Mouse (Mus musculus): Measurements from ENCODE around the gene Eif2b3. TPM values are rescaled to one million over a fixed set of nuclear protein-coding genes. Genes with fewer than 3 reads are reported as not detected.

Eif2b3 gene
- polyA plus RNA-seq, 1 experiment from 2014 or later: 45.7 TPM

DNA sequence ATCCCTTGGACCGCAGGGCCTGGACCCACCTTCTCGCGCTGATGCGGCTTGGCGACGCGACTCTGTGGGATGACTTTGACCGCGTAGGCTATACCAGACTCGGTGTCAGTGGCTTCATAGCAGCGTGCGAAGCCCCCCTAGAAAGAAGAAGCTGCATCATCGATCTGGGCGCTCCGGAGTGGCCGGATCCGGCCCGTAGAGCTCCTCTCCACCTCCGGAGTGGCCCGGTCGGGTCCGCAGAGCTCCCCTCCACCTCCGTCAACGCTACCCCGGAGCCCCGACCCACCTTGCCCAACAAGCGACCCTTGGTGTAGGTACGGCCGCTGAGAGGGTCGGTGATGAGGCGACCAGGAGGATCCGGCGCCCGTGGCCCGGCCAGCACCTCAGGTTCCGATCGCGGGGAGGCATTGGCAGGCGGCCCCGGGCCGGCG, 114.2 kb downstream of the Eif2b3 start:
- Histone ChIP-seq H3K4me1 (replicated peaks; ENCODE audit: control insufficient read depth, insufficient read depth, low read length) (peaks cover 18% of the 10 kb centered on the region), H3K27ac (ENCODE audit: low read depth, low read length) (no peak overlapping the region), H3K9ac (ENCODE audit: low read length) (peak overlapping the region; percentile 80), H3K4me2 (ENCODE audit: low read depth, low read length, severe bottlenecking) (peak overlapping the region; percentile 95), H3K36me3 (ENCODE audit: control insufficient read depth, insufficient read depth, low read length) (no peaks in the 10 kb centered on the region; the same call in 1 of the 2 replicates), H3K4me3 (ENCODE audit: low read depth, low read length) (peak overlapping the region; percentile 83), H3K27me3 (ENCODE audit: control insufficient read depth, insufficient read depth, low read length) (peaks cover 3% of the 10 kb centered on the region), H3K9me3 (ENCODE audit: control insufficient read depth, low read length) (no peaks in the 10 kb centered on the region)
- ATAC-seq (replicated peaks; ENCODE audit: low FRiP score) (peak; percentile 28), DNase-seq (ENCODE audit: low spot score) (no peak)
- WGBS: under 1% methylated on average over 42 of the region's 42 CpGs

DNA sequence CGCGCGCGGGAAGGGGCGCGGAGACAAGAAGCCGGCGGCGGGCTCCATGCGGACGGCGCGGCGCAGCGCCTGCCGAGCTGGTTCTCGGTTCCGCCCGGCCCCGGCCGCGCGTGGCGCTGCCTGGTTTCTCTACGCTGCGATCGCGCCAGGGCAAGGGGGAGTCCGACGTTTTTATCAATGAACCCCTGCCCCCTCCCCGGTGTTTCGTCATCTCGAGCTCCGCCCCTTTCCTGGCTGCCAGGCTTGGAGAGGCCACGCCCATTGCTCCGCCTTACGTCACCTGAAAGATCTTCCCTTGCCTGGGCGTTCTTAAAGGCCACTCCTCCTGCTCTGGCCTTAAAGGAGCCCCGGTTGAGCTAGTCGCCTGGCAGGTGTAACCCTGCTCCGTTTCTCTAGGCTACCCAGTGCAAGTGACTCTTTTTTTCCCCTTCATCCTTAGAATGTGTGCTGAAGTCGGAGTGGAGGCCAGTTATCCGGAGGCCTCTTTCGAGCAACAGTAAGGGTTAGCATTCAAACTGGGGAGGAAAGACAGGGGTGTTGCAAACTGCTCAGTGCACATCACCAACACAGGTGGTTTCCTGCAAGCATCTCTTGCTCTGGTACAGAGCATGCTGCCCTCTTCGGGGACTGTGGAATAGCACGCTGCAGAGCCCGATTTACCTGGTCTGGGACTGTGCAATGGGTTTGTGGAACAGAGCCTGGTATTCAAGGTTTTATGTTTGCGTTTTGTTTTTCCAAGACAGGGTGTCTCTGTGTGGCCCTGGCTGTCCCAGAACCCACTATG, 114.8 kb downstream of the Eif2b3 start, which contains the start of gene Plk3:
TSS of gene Plk3 (minus strand) at position 147 of the 784 bp plus-strand sequence.
- peak within 1 kb of the TSS; percentile 80 for H3K9ac ChIP-seq (ENCODE audit: low read length)
- peaks cover 18% of the 10 kb centered on the region for H3K4me1 ChIP-seq (replicated peaks; ENCODE audit: control insufficient read depth, insufficient read depth, low read length)
- no peak within 1 kb of the TSS; the same call in 1 of the 2 replicates for H3K27ac ChIP-seq (ENCODE audit: low read depth, low read length)
- H3K27me3 ChIP-seq (ENCODE audit: control insufficient read depth, insufficient read depth, low read length): peaks cover 3% of the 10 kb centered on the region
- 2% methylated on average over 45 of the region's 48 CpGs for WGBS
- peak within 1 kb of the TSS; percentile 83 for H3K4me3 ChIP-seq (ENCODE audit: low read depth, low read length)
- ATAC-seq (replicated peaks; ENCODE audit: low FRiP score) (peak; percentile 81), DNase-seq (ENCODE audit: low spot score) (peak; percentile 97)
- H3K36me3 ChIP-seq (ENCODE audit: control insufficient read depth, insufficient read depth, low read length): no peaks in the 10 kb centered on the region
- peak within 1 kb of the TSS; percentile 95 for H3K4me2 ChIP-seq (ENCODE audit: low read depth, low read length, severe bottlenecking)
- H3K9me3 ChIP-seq (ENCODE audit: control insufficient read depth, low read length): no peaks in the 10 kb centered on the region

DNA sequence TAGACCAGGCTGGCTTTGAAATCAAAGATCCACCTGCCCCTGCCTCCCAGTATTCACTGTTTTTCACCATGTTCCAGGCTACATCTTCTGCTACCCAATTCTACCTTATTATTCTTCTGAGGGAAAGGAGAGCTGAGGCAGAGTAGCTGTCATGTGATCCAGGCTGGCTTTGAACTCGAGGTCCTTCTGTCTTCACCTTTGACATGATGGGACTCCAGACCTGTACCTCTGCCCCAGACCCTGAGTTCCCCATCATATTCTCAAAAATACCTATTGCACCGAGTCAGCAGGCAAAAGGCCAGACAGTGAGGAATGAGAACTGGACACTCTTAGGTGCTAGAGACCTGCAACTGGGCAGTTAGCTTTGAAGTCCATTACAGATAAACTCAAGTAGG, 115.4 kb downstream of the Eif2b3 start:
- Histone ChIP-seq H3K36me3 (ENCODE audit: control insufficient read depth, insufficient read depth, low read length) (no peaks in the 10 kb centered on the region), H3K9me3 (ENCODE audit: control insufficient read depth, low read length) (no peaks in the 10 kb centered on the region), H3K9ac (ENCODE audit: low read length) (no peak overlapping the region), H3K27me3 (ENCODE audit: control insufficient read depth, insufficient read depth, low read length) (peaks cover 3% of the 10 kb centered on the region), H3K4me1 (replicated peaks; ENCODE audit: control insufficient read depth, insufficient read depth, low read length) (peaks cover 18% of the 10 kb centered on the region), H3K27ac (ENCODE audit: low read depth, low read length) (no peak overlapping the region), H3K4me3 (ENCODE audit: low read depth, low read length) (no peak overlapping the region), H3K4me2 (ENCODE audit: low read depth, low read length, severe bottlenecking) (no peak overlapping the region)
- ATAC-seq (replicated peaks; ENCODE audit: low FRiP score) (no peak), DNase-seq (ENCODE audit: low spot score) (no peak)
- WGBS: 34% methylated on average over 2 of the region's 2 CpGs

DNA sequence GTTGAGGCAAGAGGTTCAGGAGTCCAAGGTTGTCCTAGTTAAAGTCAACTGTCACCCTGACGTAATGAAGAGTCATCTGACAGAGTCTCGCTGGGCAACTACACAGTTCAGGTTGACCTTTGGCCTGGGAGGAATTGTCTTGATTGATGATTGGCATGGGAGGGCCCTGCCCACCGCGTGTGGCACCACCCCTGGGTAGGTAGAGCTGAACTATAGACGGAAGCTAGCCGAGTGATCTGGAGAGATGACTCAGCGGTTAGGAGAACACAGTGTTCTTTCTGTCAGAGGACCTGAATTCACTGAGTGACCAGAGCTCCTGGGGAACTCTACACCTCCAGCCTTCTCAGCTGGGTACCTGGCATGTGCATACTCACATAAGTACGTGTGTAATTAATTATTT, 116.8 kb downstream of the Eif2b3 start:
- DNase-seq (ENCODE audit: low spot score): no peak
- peaks cover 3% of the 10 kb centered on the region for H3K27me3 ChIP-seq (ENCODE audit: control insufficient read depth, insufficient read depth, low read length)
- peaks cover 18% of the 10 kb centered on the region for H3K4me1 ChIP-seq (replicated peaks; ENCODE audit: control insufficient read depth, insufficient read depth, low read length)
- H3K4me3 ChIP-seq (ENCODE audit: low read depth, low read length): no peak overlapping the region
- WGBS: 31% methylated on average over 8 of the region's 8 CpGs
- H3K9ac ChIP-seq (ENCODE audit: low read length): no peak overlapping the region
- no peak overlapping the region for H3K4me2 ChIP-seq (ENCODE audit: low read depth, low read length, severe bottlenecking)
- no peak for ATAC-seq (replicated peaks; ENCODE audit: low FRiP score)
- H3K27ac ChIP-seq (ENCODE audit: low read depth, low read length): no peak overlapping the region
- H3K36me3 ChIP-seq (ENCODE audit: control insufficient read depth, insufficient read depth, low read length): no peaks in the 10 kb centered on the region
- no peaks in the 10 kb centered on the region for H3K9me3 ChIP-seq (ENCODE audit: control insufficient read depth, low read length)

Other genes with a start within 250 kb of the Eif2b3 start
- gene Toe1, start 211.8 kb upstream of the Eif2b3 start, polyA plus RNA-seq (2014; fragmentation: Nextera tagmentation; extraction: Ambion mirVana): 34.3 and 37.0 TPM in 2 replicates
- gene Mutyh, start 211.7 kb upstream of the Eif2b3 start, polyA plus RNA-seq (2014; fragmentation: Nextera tagmentation; extraction: Ambion mirVana): 20.3 and 20.9 TPM in 2 replicates
- gene Hpdl, start 197.7 kb upstream of the Eif2b3 start, polyA plus RNA-seq (2014; fragmentation: Nextera tagmentation; extraction: Ambion mirVana): 1.5 and 1.6 TPM in 2 replicates
- gene Zswim5, start 142.0 kb upstream of the Eif2b3 start, polyA plus RNA-seq (2014; fragmentation: Nextera tagmentation; extraction: Ambion mirVana): 10.9 and 12.4 TPM in 2 replicates
- gene Urod, start 25.0 kb upstream of the Eif2b3 start, polyA plus RNA-seq (2014; fragmentation: Nextera tagmentation; extraction: Ambion mirVana): 84.1 and 88.3 TPM in 2 replicates
- 12.7 and 13.7 TPM in 2 replicates for gene Hectd3, start 24.1 kb upstream of the Eif2b3 start, polyA plus RNA-seq (2014; fragmentation: Nextera tagmentation; extraction: Ambion mirVana)
- 5.8 and 6.4 TPM in 2 replicates for gene Ptch2, start 76.7 kb downstream of the Eif2b3 start, polyA plus RNA-seq (2014; fragmentation: Nextera tagmentation; extraction: Ambion mirVana)
- gene Btbd19, start 106.3 kb downstream of the Eif2b3 start, polyA plus RNA-seq (2014; fragmentation: Nextera tagmentation; extraction: Ambion mirVana): 4.1 and 6.5 TPM in 2 replicates
- not detected in 2 replicates for gene Tctex1d4, start 107.4 kb downstream of the Eif2b3 start, polyA plus RNA-seq (2014; fragmentation: Nextera tagmentation; extraction: Ambion mirVana)
- gene Plk3, start 114.6 kb downstream of the Eif2b3 start, polyA plus RNA-seq (2014; fragmentation: Nextera tagmentation; extraction: Ambion mirVana): 16.0 and 17.4 TPM in 2 replicates
- 797 and 841 TPM in 2 replicates for gene Rps8, start 136.8 kb downstream of the Eif2b3 start, polyA plus RNA-seq (2014; fragmentation: Nextera tagmentation; extraction: Ambion mirVana)
- gene Kif2c, start 163.2 kb downstream of the Eif2b3 start, polyA plus RNA-seq (2014; fragmentation: Nextera tagmentation; extraction: Ambion mirVana): 111 and 116 TPM in 2 replicates
- 6.4 and 9.0 TPM in 2 replicates for gene Tmem53, start 232.5 kb downstream of the Eif2b3 start, polyA plus RNA-seq (2014; fragmentation: Nextera tagmentation; extraction: Ambion mirVana)
- gene Armh1, start 232.7 kb downstream of the Eif2b3 start, polyA plus RNA-seq (2014; fragmentation: Nextera tagmentation; extraction: Ambion mirVana): 0.49 TPM in 1 of 2 replicates, not detected in the other